Mouse (Mus musculus): ENCODE data around the gene Igflr1.

- TF ChIP-seq GATA1 (IDR thresholded peaks at IDR 0.05; ENCODE audit: borderline replicate concordance, low read length) (no peak), FLI1 (IDR thresholded peaks at IDR 0.05; ENCODE audit: low read length) (no peak)
These were observed 7.7 kb downstream of the Igflr1 start for GRCm38 (mm10) chr7:30572969-30573368.

Measured in megakaryocyte, embryonic 14.5 days (primary cell).